ENCODE assay signal across 28 mouse cellular contexts in genomic region chr6:32971926-32972325, GRCm38 (mm10).
"Had no signal": no experiment of that assay in that cellular context is flagged by ENCODE, and none has a peak within 500 bp of the region (broad histone marks: within the 10 kb centered on the region; RNA-seq: fewer than 3 reads in every experiment).

No protein-coding gene starts in this region.

- H3K27me3 ChIP-seq: limb, embryonic 12.5 days; limb, embryonic 13.5 days; limb, embryonic 15.5 days; liver, embryonic 12.5 days; liver, embryonic 13.5 days; liver, embryonic 15.5 days; lung, embryonic 15.5 days; megakaryocyte, embryonic 14.5 days; midbrain, embryonic 12.5 days; midbrain, embryonic 13.5 days; midbrain, embryonic 15.5 days had no signal

- H3K9ac ChIP-seq: limb, embryonic 12.5 days; limb, embryonic 13.5 days; limb, embryonic 15.5 days; liver, embryonic 12.5 days; liver, embryonic 13.5 days; liver, embryonic 14.5 days; liver, embryonic 15.5 days; liver, postnatal 0 days; lung, embryonic 14.5 days; lung, embryonic 15.5 days; midbrain, embryonic 12.5 days; midbrain, embryonic 13.5 days; midbrain, embryonic 15.5 days had no signal

- H3K9me3 ChIP-seq: limb, embryonic 10.5 days; limb, embryonic 12.5 days; limb, embryonic 13.5 days; limb, embryonic 15.5 days; liver, embryonic 12.5 days; liver, embryonic 13.5 days; liver, embryonic 15.5 days; lung, embryonic 15.5 days; megakaryocyte, embryonic 14.5 days; midbrain, embryonic 10.5 days; midbrain, embryonic 12.5 days; midbrain, embryonic 13.5 days; midbrain, embryonic 15.5 days had no signal

- H3K36me3 ChIP-seq: limb, embryonic 12.5 days; lung, embryonic 15.5 days; midbrain, embryonic 12.5 days; midbrain, embryonic 15.5 days had no signal

- H3K4me2 ChIP-seq: limb, embryonic 12.5 days; limb, embryonic 13.5 days; limb, embryonic 15.5 days; liver, embryonic 11.5 days; liver, embryonic 12.5 days; liver, embryonic 13.5 days; liver, embryonic 15.5 days; lung, embryonic 14.5 days; lung, embryonic 15.5 days; midbrain, embryonic 11.5 days; midbrain, embryonic 12.5 days; midbrain, embryonic 13.5 days; midbrain, embryonic 15.5 days had no signal

- H3K27ac ChIP-seq: limb, embryonic 10.5 days; limb, embryonic 12.5 days; limb, embryonic 13.5 days; limb, embryonic 15.5 days; liver, embryonic 12.5 days; liver, embryonic 13.5 days; liver, embryonic 14.5 days; liver, embryonic 15.5 days; lung, embryonic 15.5 days; macrophage; midbrain, embryonic 10.5 days; midbrain, embryonic 12.5 days; midbrain, embryonic 13.5 days; midbrain, embryonic 15.5 days had no signal

- H3K4me3 ChIP-seq: limb, embryonic 10.5 days; limb, embryonic 12.5 days; limb, embryonic 13.5 days; limb, embryonic 15.5 days; liver, embryonic 12.5 days; liver, embryonic 13.5 days; liver, embryonic 15.5 days; lung, embryonic 15.5 days; megakaryocyte, embryonic 14.5 days; midbrain, embryonic 10.5 days; midbrain, embryonic 12.5 days; midbrain, embryonic 13.5 days; midbrain, embryonic 15.5 days had no signal

- DNase-seq: left cerebral cortex, postnatal 4 days; liver; liver, embryonic 13.5 days; liver, postnatal 0 days; lung, adult 18-20 months; lung, adult 2 months; lung, embryonic 14.5 days; lung, postnatal 10 days; lung, postnatal 14 days; lung, postnatal 36 days; lung, postnatal 4 days; midbrain, embryonic 14.5 days had no signal

- H3K4me1 ChIP-seq: limb, embryonic 10.5 days; limb, embryonic 12.5 days; limb, embryonic 15.5 days; liver, embryonic 15.5 days; lung, embryonic 15.5 days; midbrain, embryonic 10.5 days; midbrain, embryonic 13.5 days; midbrain, embryonic 15.5 days had no signal
